Mouse (Mus musculus) embryo, embryonic 11 days (tissue): ENCODE data around the gene Psmb9.

Experiments
- DNase-seq: peaks from one replicate; pipeline ENCODE4 v3.0.0-alpha.2; 2015

The Psmb9 gene

DNA sequence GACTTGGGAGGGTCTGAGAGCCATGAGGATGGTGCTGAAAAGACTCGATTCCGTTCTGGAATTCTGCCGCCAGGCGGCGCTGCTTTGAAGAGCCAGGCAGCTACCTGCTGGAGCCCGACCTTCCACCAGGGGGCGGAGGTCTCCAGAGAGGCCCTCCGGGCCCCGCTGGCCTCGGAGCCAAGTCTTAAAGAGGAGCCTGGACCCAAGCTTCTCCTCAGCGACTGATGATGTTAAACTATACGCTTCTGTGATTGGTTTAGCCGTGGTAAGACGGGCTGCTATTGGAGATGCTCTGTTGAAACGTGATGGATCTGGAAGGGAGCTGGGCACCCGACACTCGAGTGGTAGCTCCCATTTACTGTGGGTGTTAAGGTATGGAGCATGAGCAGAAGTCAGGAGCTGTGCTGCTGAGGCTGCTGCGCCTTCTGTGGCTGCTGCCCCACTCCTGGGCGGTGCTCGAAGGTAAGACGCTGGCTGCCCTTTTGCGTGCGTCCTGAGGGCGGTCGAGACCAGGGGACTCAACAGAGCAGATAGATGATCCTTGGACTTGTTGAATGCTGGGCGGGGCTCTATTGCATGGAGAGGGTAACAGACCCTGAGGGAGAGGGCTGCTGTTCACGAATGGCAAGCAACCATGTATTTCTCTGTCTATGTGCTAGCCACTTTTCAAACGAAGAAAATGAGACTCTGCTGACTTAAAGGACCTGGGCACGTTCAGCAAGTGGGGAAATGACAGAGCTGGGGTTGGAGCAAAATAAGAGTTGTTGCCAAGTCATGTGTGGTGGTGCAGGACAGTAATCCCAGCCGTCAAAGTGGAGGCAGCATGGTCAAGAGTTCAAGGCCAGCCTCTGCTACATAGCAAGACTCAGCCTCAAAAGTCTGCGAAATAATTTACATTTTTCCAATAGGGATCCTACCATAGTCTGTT lies 52.0 kb downstream of the Psmb9 start:
- DNase-seq = peak; percentile 99

DNA sequence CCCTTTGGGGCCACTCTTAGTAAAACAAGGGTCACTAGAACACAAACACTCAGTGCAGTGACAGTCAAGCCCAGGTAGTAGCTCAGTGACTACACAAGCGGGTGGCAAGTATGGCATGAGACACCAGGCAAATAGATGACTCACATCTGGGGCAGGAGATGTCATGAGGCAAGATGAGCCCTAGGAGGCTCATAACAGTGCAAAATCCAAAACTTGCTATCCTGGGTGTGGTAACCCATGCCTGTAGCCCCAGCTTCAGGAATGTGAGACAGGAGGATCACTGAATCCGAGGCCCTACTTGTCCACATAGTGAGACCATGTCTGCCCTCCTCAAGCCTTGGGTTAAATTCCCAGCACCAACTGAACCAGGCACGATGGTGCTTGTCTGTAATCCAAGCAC lies 53.1 kb downstream of the Psmb9 start:
- DNase-seq = no peak

DNA sequence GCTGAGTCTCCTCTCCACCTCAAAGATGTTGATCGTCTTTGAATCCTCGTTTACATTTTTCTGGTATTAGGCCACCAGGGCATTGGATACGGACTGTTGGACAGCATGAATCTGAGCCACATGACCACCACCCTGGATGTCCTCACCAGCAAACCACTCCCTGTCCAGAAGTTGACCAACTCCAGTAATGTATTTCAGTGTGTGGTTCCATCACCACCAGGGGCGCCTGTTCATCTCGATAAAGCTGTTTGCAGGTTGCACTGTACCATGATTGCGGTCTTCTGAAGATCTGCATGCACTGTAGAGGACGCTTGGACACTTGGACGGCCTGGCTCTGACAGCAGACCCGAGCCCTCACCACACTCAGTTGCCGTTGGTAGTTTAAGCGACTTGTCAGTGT lies 54.3 kb downstream of the Psmb9 start:
- no peak for DNase-seq
